Mouse (Mus musculus): ENCODE data around the gene Ylpm1.

The Ylpm1 gene

GRCm38 (mm10) chr12:84996083-84996496 lies at the start of gene Ylpm1:
TSS of gene Ylpm1 (plus strand) at chr12:84996321.
- peak; percentile 98 for DNase-seq

GRCm38 (mm10) chr12:84947894-84948583 lies 48.1 kb upstream of the Ylpm1 start:
- no peak for DNase-seq

GRCm38 (mm10) chr12:84948584-84949285 lies 47.4 kb upstream of the Ylpm1 start:
- no peak for DNase-seq

GRCm38 (mm10) chr12:84950763-84951162 lies 45.4 kb upstream of the Ylpm1 start:
- DNase-seq: no peak

- DNase-seq: no peak
Measured at GRCm38 (mm10) chr12:84951531-84951930, 44.6 kb upstream of the Ylpm1 start.

- no peak for DNase-seq
Measured at GRCm38 (mm10) chr12:84952351-84952750, 43.8 kb upstream of the Ylpm1 start.

GRCm38 (mm10) chr12:84956317-84956716 lies 39.8 kb upstream of the Ylpm1 start:
- no peak for DNase-seq

GRCm38 (mm10) chr12:84958794-84959356 lies 37.2 kb upstream of the Ylpm1 start:
- DNase-seq: no peak

- no peak for DNase-seq
Measured at GRCm38 (mm10) chr12:84962606-84963005, 33.5 kb upstream of the Ylpm1 start.

- no peak for DNase-seq
Measured at GRCm38 (mm10) chr12:84968831-84969655, 27.1 kb upstream of the Ylpm1 start.

GRCm38 (mm10) chr12:84969656-84970427 lies 26.3 kb upstream of the Ylpm1 start:
- no peak for DNase-seq

GRCm38 (mm10) chr12:84970428-84971096 lies 25.6 kb upstream of the Ylpm1 start, which contains the start of the genes Fcf1 and Arel1:
TSS of gene Fcf1 (plus strand) at chr12:84970897.
TSS of gene Arel1 (minus strand) at chr12:84970900.
- peak; percentile 93 for DNase-seq

- no peak for DNase-seq
Measured at GRCm38 (mm10) chr12:84979264-84979862, 16.8 kb upstream of the Ylpm1 start.

- peak; percentile 33 for DNase-seq
Measured at GRCm38 (mm10) chr12:84989456-84989855, 6.7 kb upstream of the Ylpm1 start.

GRCm38 (mm10) chr12:84995112-84995761 lies 884 bp upstream of the Ylpm1 start:
- peak; percentile 10 for DNase-seq

- DNase-seq: peak; percentile 74
Measured at GRCm38 (mm10) chr12:84996501-84997398, 629 bp downstream of the Ylpm1 start.

- no peak for DNase-seq
Measured at GRCm38 (mm10) chr12:84999053-84999452, 2.9 kb downstream of the Ylpm1 start.

- no peak for DNase-seq
Measured at GRCm38 (mm10) chr12:85006206-85006605, 10.1 kb downstream of the Ylpm1 start.

- DNase-seq: no peak
Measured at GRCm38 (mm10) chr12:85007021-85007420, 10.9 kb downstream of the Ylpm1 start.

Measured in kidney, postnatal 10 days (tissue).